Mouse (Mus musculus) erythroblast, embryonic 14.5 days (primary cell): ENCODE measurements around the gene Mapk10. TPM values are rescaled to one million over a fixed set of nuclear protein-coding genes. Genes with fewer than 3 reads are reported as not detected.

ENCODE experiments used
- H3K27me3 ChIP-seq: 2 replicates; pipeline ENCODE4 v1.6.1; 2012; ENCODE audit warnings: inconsistent platforms; ENCODE audit not compliant: control insufficient read depth
- H3K36me3 ChIP-seq: 2 replicates; pipeline ENCODE4 v1.6.1; 2012; ENCODE audit warnings: mild to moderate bottlenecking, inconsistent platforms; ENCODE audit not compliant: control insufficient read depth
- H3K4me1 ChIP-seq: 2 replicates; pipeline ENCODE4 v1.6.1; 2012; ENCODE audit warnings: inconsistent platforms; ENCODE audit not compliant: control insufficient read depth
- H3K4me3 ChIP-seq: replicated peaks from 2 replicates; pipeline ENCODE3; 2012; ENCODE audit warnings: moderate library complexity, mild to moderate bottlenecking, inconsistent platforms
- H3K9me3 ChIP-seq: 2 replicates; pipeline ENCODE4 v1.6.1; 2012; ENCODE audit warnings: low read length, inconsistent platforms, mixed read lengths; ENCODE audit not compliant: control insufficient read depth
- GATA1 ChIP-seq: IDR thresholded peaks from 2 replicates; pipeline ENCODE4 v1.6.1; 2012; ENCODE audit warnings: low read length, inconsistent platforms, mixed read lengths
- TAL1 ChIP-seq: IDR thresholded peaks from 3 replicates; pipeline ENCODE4 v1.6.1; 2012; ENCODE audit warnings: low read length, inconsistent platforms, mixed read lengths
- polyA plus RNA-seq: library from polyadenylated mRNA; stranded (reverse); fragments of >175 nt; gene quantifications from 2 replicates; pipeline ENCODE4 v1.2.3, GENCODE M21; 2012

Gene Mapk10
- polyA plus RNA-seq, 1 experiment, result not detected

GRCm38 (mm10) chr5:103175989-103176388 lies 35.1 kb downstream of the Mapk10 start:
- H3K4me1 ChIP-seq, result no peaks in the 10 kb centered on the region
- no peak for TF ChIP-seq TAL1
- TF ChIP-seq GATA1, result no peak

GRCm38 (mm10) chr5:103174607-103175006 lies 36.5 kb downstream of the Mapk10 start:
- H3K36me3 ChIP-seq, result no peaks in the 10 kb centered on the region
- no peaks in the 10 kb centered on the region for H3K27me3 ChIP-seq
- H3K4me1 ChIP-seq, result no peaks in the 10 kb centered on the region
- H3K9me3 ChIP-seq, result peaks cover 25% of the 10 kb centered on the region
- no peak overlapping the region for H3K4me3 ChIP-seq
- TF ChIP-seq GATA1 (no peak), TAL1 (no peak)

More at GRCm38 (mm10) chr5:103175989-103176388, 35.1 kb downstream of the Mapk10 start:
- Histone ChIP-seq H3K4me3 (no peak overlapping the region), H3K36me3 (no peaks in the 10 kb centered on the region), H3K9me3 (peaks cover 24% of the 10 kb centered on the region), H3K27me3 (no peaks in the 10 kb centered on the region)

- Histone ChIP-seq H3K4me1 (no peaks in the 10 kb centered on the region), H3K36me3 (no peaks in the 10 kb centered on the region), H3K9me3 (peaks cover 27% of the 10 kb centered on the region; the same call in 1 of the 2 replicates), H3K27me3 (no peaks in the 10 kb centered on the region), H3K4me3 (no peak overlapping the region)
- TF ChIP-seq TAL1 (no peak), GATA1 (no peak)
Measured at GRCm38 (mm10) chr5:103171207-103171606, 39.9 kb downstream of the Mapk10 start.

GRCm38 (mm10) chr5:103167371-103167770 lies 43.8 kb downstream of the Mapk10 start:
- no peaks in the 10 kb centered on the region for H3K27me3 ChIP-seq
- peaks cover 16% of the 10 kb centered on the region; the same call in 1 of the 2 replicates for H3K9me3 ChIP-seq
- H3K36me3 ChIP-seq, result no peaks in the 10 kb centered on the region
- no peaks in the 10 kb centered on the region for H3K4me1 ChIP-seq
- H3K4me3 ChIP-seq, result no peak overlapping the region
- no peak for TF ChIP-seq GATA1

GRCm38 (mm10) chr5:103166755-103167154 lies 44.4 kb downstream of the Mapk10 start:
- TF ChIP-seq GATA1, result no peak
- TF ChIP-seq TAL1, result no peak
- H3K4me1 ChIP-seq, result no peaks in the 10 kb centered on the region
- no peaks in the 10 kb centered on the region for H3K36me3 ChIP-seq
- H3K4me3 ChIP-seq, result no peak overlapping the region
- H3K9me3 ChIP-seq, result peaks cover 16% of the 10 kb centered on the region; the same call in 1 of the 2 replicates
- no peaks in the 10 kb centered on the region for H3K27me3 ChIP-seq

- H3K36me3 ChIP-seq, result no peaks in the 10 kb centered on the region
- TF ChIP-seq GATA1, result no peak
- TF ChIP-seq TAL1, result no peak
- H3K4me1 ChIP-seq, result no peaks in the 10 kb centered on the region
- H3K4me3 ChIP-seq, result no peak overlapping the region
- peaks cover 10% of the 10 kb centered on the region; the same call in 1 of the 2 replicates for H3K9me3 ChIP-seq
- no peaks in the 10 kb centered on the region for H3K27me3 ChIP-seq
Measured at GRCm38 (mm10) chr5:103164022-103164421, 47.1 kb downstream of the Mapk10 start.

- H3K9me3 ChIP-seq, result peaks cover 8% of the 10 kb centered on the region; the same call in 1 of the 2 replicates
- H3K4me1 ChIP-seq, result no peaks in the 10 kb centered on the region
- TF ChIP-seq GATA1, result no peak
- no peak for TF ChIP-seq TAL1
- H3K36me3 ChIP-seq, result no peaks in the 10 kb centered on the region
- H3K27me3 ChIP-seq, result no peaks in the 10 kb centered on the region
- no peak overlapping the region for H3K4me3 ChIP-seq
Measured at GRCm38 (mm10) chr5:103161574-103161973, 49.6 kb downstream of the Mapk10 start.

- H3K4me3 ChIP-seq, result no peak overlapping the region
- no peaks in the 10 kb centered on the region for H3K36me3 ChIP-seq
- H3K27me3 ChIP-seq, result no peaks in the 10 kb centered on the region
- no peaks in the 10 kb centered on the region for H3K4me1 ChIP-seq
- peaks cover 7% of the 10 kb centered on the region; the same call in 1 of the 2 replicates for H3K9me3 ChIP-seq
- TF ChIP-seq TAL1 (no peak), GATA1 (no peak)
Measured at GRCm38 (mm10) chr5:103161196-103161540, 50.0 kb downstream of the Mapk10 start.

- Histone ChIP-seq H3K36me3 (no peaks in the 10 kb centered on the region), H3K4me1 (no peaks in the 10 kb centered on the region), H3K4me3 (no peak overlapping the region), H3K27me3 (no peaks in the 10 kb centered on the region), H3K9me3 (peaks cover 7% of the 10 kb centered on the region; the same call in 1 of the 2 replicates)
- no peak for TF ChIP-seq GATA1
- no peak for TF ChIP-seq TAL1
Measured at GRCm38 (mm10) chr5:103160314-103161195, 50.6 kb downstream of the Mapk10 start.
